8 mouse cellular contexts compared by ENCODE assay signal in the genomic region with DNA sequence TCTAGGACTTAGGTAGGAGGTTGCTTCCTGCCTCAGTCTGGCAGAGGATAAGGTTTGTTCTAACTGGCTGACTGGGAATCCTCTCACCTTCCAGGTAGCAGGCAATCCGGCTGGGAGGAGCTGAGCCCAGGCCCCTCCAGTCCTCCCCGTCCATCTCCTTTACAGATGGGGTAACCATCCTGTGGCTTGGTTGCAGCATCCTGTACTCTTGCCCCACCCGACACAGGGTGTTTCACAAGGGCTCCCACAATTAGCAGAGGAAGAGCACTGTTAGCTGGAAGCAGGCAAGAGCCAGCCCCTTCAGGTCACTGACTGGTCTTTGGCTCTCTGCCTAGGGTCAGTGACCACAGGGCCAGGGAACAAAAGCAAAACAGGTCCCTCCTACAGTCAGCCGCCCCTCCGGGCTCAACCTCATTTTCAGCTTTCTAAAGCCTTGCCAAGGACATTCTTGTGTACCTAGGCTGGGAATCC. TPM values are rescaled to one million over a fixed set of nuclear protein-coding genes. Genes with fewer than 3 reads are reported as not detected.
DNase-seq lines count a peak whose midpoint lies in the region; ATAC-seq and TF ChIP-seq lines count a peak whose summit lies in the region.

No protein-coding gene starts in this region.

- 0 out of 2 replicates have a peak, but pooled peaks have one; percentile 26 for TF ChIP-seq POLR2A in liver, adult 2 months (IDR thresholded peaks at IDR 0.05; ENCODE audit: extremely low read depth, insufficient read depth, low read length)

- H3K27ac ChIP-seq in layer of hippocampus, adult 2 months, result peak overlapping the region; percentile 73
- peak overlapping the region; percentile 51; the same call in 1 of the 2 replicates for H3K27ac ChIP-seq in embryonic facial prominence, embryonic 12.5 days
- peak overlapping the region; percentile 63 for H3K27ac ChIP-seq in hindbrain, embryonic 15.5 days (replicated peaks)
- H3K27ac ChIP-seq in liver, adult 2 months (replicated peaks; ENCODE audit: insufficient read depth, low read depth, low read length), result peak overlapping the region; percentile 90

- H3K4me1 ChIP-seq in embryonic facial prominence, embryonic 12.5 days, result peaks cover 31% of the 10 kb centered on the region
- H3K4me1 ChIP-seq in hindbrain, embryonic 15.5 days (replicated peaks), result peaks cover 45% of the 10 kb centered on the region
- H3K4me1 ChIP-seq in liver, adult 2 months (ENCODE audit: control insufficient read depth, insufficient read depth, low read length), result peaks cover 35% of the 10 kb centered on the region

- no peak overlapping the region for H3K4me3 ChIP-seq in layer of hippocampus, adult 2 months
- H3K4me3 ChIP-seq in embryonic facial prominence, embryonic 12.5 days, result 0 out of 2 replicates have a peak overlapping the region, but pooled peaks have one; percentile 4
- H3K4me3 ChIP-seq in hindbrain, embryonic 15.5 days, result peak overlapping the region; percentile 3; the same call in 1 of the 2 replicates
- peak overlapping the region; percentile 64 for H3K4me3 ChIP-seq in liver, adult 2 months (ENCODE audit: insufficient read depth, low read depth, low read length)

- no peaks in the 10 kb centered on the region for H3K27me3 ChIP-seq in embryonic facial prominence, embryonic 12.5 days
- no peaks in the 10 kb centered on the region for H3K27me3 ChIP-seq in hindbrain, embryonic 15.5 days
- no peaks in the 10 kb centered on the region for H3K27me3 ChIP-seq in liver, adult 2 months (ENCODE audit: control insufficient read depth, insufficient read depth, low read length)

- peak overlapping the region; percentile 12; the same call in 1 of the 2 replicates for H3K4me2 ChIP-seq in embryonic facial prominence, embryonic 12.5 days (replicated peaks)
- H3K4me2 ChIP-seq in hindbrain, embryonic 15.5 days, result peak overlapping the region; percentile 87

- H3K9me3 ChIP-seq in embryonic facial prominence, embryonic 12.5 days, result no peaks in the 10 kb centered on the region
- H3K9me3 ChIP-seq in hindbrain, embryonic 15.5 days, result no peaks in the 10 kb centered on the region

- DNase-seq in layer of hippocampus, adult 2 months (ENCODE audit: low spot score in 2 of 2), result no peak
- no peak for DNase-seq in layer of hippocampus, postnatal 25 days (ENCODE audit: extremely low spot score in 1 of 2, low spot score in 1 of 2)
- DNase-seq in liver, adult 2 months (ENCODE audit: extremely low read depth, low read depth, low spot score), result peak; percentile 98
- DNase-seq in monocyte, adult 2 months (ENCODE audit: low read depth in 1 of 2, low spot score in 2 of 2), result peak; percentile 78 to 82
- DNase-seq in frontal cortex, adult 2 months (ENCODE audit: extremely low spot score in 1 of 2, low spot score in 1 of 2), result no peak

- no peak for ATAC-seq in embryonic facial prominence, embryonic 12.5 days (ENCODE audit: insufficient number of reproducible peaks, insufficient read depth, low FRiP score, low TSS enrichment)
- ATAC-seq in hindbrain, embryonic 15.5 days (ENCODE audit: low FRiP score, low read depth), result no peak
- ATAC-seq in CD4-positive, CD25-positive, alpha-beta regulatory T cell, adult 4 months, result no peak

- TF ChIP-seq CTCF in layer of hippocampus, adult 2 months (conservative IDR thresholded peaks at IDR 0.05), result no peak
- TF ChIP-seq CTCF in liver, adult 2 months (IDR thresholded peaks at IDR 0.05; ENCODE audit: low read depth, low read length), result no peak

- peak overlapping the region; percentile 32; the same call in 1 of the 2 replicates for H3K9ac ChIP-seq in embryonic facial prominence, embryonic 12.5 days
- H3K9ac ChIP-seq in hindbrain, embryonic 15.5 days, result peak overlapping the region; percentile 29; the same call in 1 of the 2 replicates
- peak overlapping the region; percentile 80 for H3K9ac ChIP-seq in liver, adult 2 months (ENCODE audit: low read depth, low read length)

- 47% methylated on average over 5 of the region's 5 CpGs for WGBS in embryonic facial prominence, embryonic 12.5 days
- WGBS in hindbrain, embryonic 15.5 days, result 43% methylated on average over 5 of the region's 5 CpGs
- 3% methylated on average over 5 of the region's 5 CpGs for WGBS in liver, adult 2 months

- peaks cover 7% of the 10 kb centered on the region; the same call in 1 of the 2 replicates for H3K79me2 ChIP-seq in liver, adult 2 months (ENCODE audit: control insufficient read depth, insufficient read depth, low read length)

- H3K36me3 ChIP-seq in embryonic facial prominence, embryonic 12.5 days, result peaks cover 24% of the 10 kb centered on the region
- H3K36me3 ChIP-seq in hindbrain, embryonic 15.5 days, result peaks cover 13% of the 10 kb centered on the region
- no peaks in the 10 kb centered on the region for H3K36me3 ChIP-seq in liver, adult 2 months (ENCODE audit: control insufficient read depth, insufficient read depth, low read length)

RNA-seq across cellular contexts. Expression of gene Mafg, which starts 3.0 kb away (rescaled TPM):
- total RNA-seq in layer of hippocampus, adult 2 months (2021), result 10 to 100 TPM; 71.6 to 80.3 TPM
- 10 to 100 TPM; 68.9 to 83.2 TPM for total RNA-seq in layer of hippocampus, postnatal 25 days (2021)
- 33.6 and 34.8 TPM in 2 replicates for polyA plus RNA-seq in embryonic facial prominence, embryonic 12.5 days (2016; fragmentation: Nextera tagmentation; extraction: Ambion mirVana)
- polyA plus RNA-seq in hindbrain, embryonic 15.5 days (2015; fragmentation: Nextera tagmentation; extraction: Ambion mirVana), result 42.5 and 42.7 TPM in 2 replicates
- 41.9 and 44.2 TPM in 2 replicates for total RNA-seq in liver, adult 2 months (2014; rRNA removed)
- polyA plus RNA-seq in liver, adult 2 months (2012; rRNA removed), result 60.5 and 64.2 TPM in 2 replicates
- polyA plus RNA-seq in frontal cortex, adult 2 months (2012; rRNA removed), result 79.9 and 84.5 TPM in 2 replicates
- 10 to 100 TPM; 11.3 to 16.0 TPM for polyA plus RNA-seq in CD4-positive, CD25-positive, alpha-beta regulatory T cell, adult 4 months (2017; shearing (Covaris generic))

RNA-seq across cellular contexts. Expression of gene Sirt7, which starts 5.4 kb away (rescaled TPM):
- total RNA-seq in layer of hippocampus, adult 2 months (2021), result 10 to 100 TPM; 42.9 to 46.4 TPM
- 10 to 100 TPM; 36.1 to 42.4 TPM for total RNA-seq in layer of hippocampus, postnatal 25 days (2021)
- polyA plus RNA-seq in embryonic facial prominence, embryonic 12.5 days (2016; fragmentation: Nextera tagmentation; extraction: Ambion mirVana), result 29.7 and 30.4 TPM in 2 replicates
- polyA plus RNA-seq in hindbrain, embryonic 15.5 days (2015; fragmentation: Nextera tagmentation; extraction: Ambion mirVana), result 43.4 and 45.6 TPM in 2 replicates
- total RNA-seq in liver, adult 2 months (2014; rRNA removed), result 31.1 and 36.3 TPM in 2 replicates
- polyA plus RNA-seq in liver, adult 2 months (2012; rRNA removed), result 69.7 and 72.1 TPM in 2 replicates
- 99.4 and 101 TPM in 2 replicates for polyA plus RNA-seq in frontal cortex, adult 2 months (2012; rRNA removed)
- polyA plus RNA-seq in CD4-positive, CD25-positive, alpha-beta regulatory T cell, adult 4 months (2017; shearing (Covaris generic)), result 10 to 100 TPM; 66.4 to 66.7 TPM

RNA-seq across cellular contexts. Expression of gene Pcyt2, which starts 12.7 kb away (rescaled TPM):
- 100 to 1,000 TPM; 128 to 142 TPM for total RNA-seq in layer of hippocampus, adult 2 months (2021)
- total RNA-seq in layer of hippocampus, postnatal 25 days (2021), result 100 to 1,000 TPM; 133 to 162 TPM
- 143 and 147 TPM in 2 replicates for polyA plus RNA-seq in embryonic facial prominence, embryonic 12.5 days (2016; fragmentation: Nextera tagmentation; extraction: Ambion mirVana)
- 213 and 226 TPM in 2 replicates for polyA plus RNA-seq in hindbrain, embryonic 15.5 days (2015; fragmentation: Nextera tagmentation; extraction: Ambion mirVana)
- 494 and 540 TPM in 2 replicates for total RNA-seq in liver, adult 2 months (2014; rRNA removed)
- polyA plus RNA-seq in liver, adult 2 months (2012; rRNA removed), result 1,294 and 1,652 TPM in 2 replicates
- 252 and 254 TPM in 2 replicates for polyA plus RNA-seq in frontal cortex, adult 2 months (2012; rRNA removed)
- 100 to 1,000 TPM; 101 to 179 TPM for polyA plus RNA-seq in CD4-positive, CD25-positive, alpha-beta regulatory T cell, adult 4 months (2017; shearing (Covaris generic))

RNA-seq across cellular contexts. Expression of gene Pycr1, which starts 13.1 kb away (rescaled TPM):
- total RNA-seq in layer of hippocampus, adult 2 months (2021), result 1 to 10 TPM; 1.3 to 1.8 TPM
- total RNA-seq in layer of hippocampus, postnatal 25 days (2021), result 1 to 10 TPM; 4.3 to 4.9 TPM
- polyA plus RNA-seq in embryonic facial prominence, embryonic 12.5 days (2016; fragmentation: Nextera tagmentation; extraction: Ambion mirVana), result 25.3 and 26.5 TPM in 2 replicates
- 19.0 and 21.3 TPM in 2 replicates for polyA plus RNA-seq in hindbrain, embryonic 15.5 days (2015; fragmentation: Nextera tagmentation; extraction: Ambion mirVana)
- 0.47 and 2.6 TPM in 2 replicates for total RNA-seq in liver, adult 2 months (2014; rRNA removed)
- 0.25 and 0.61 TPM in 2 replicates for polyA plus RNA-seq in liver, adult 2 months (2012; rRNA removed)
- polyA plus RNA-seq in frontal cortex, adult 2 months (2012; rRNA removed), result 3.2 and 3.7 TPM in 2 replicates
- polyA plus RNA-seq in CD4-positive, CD25-positive, alpha-beta regulatory T cell, adult 4 months (2017; shearing (Covaris generic)), result 1 to 10 TPM; 1.5 to 1.8 TPM

RNA-seq across cellular contexts. Expression of gene Myadml2, which starts 17.5 kb away (rescaled TPM):
- total RNA-seq in layer of hippocampus, adult 2 months (2021), result 1 to 10 TPM; 3.9 to 8.7 TPM
- 1 to 10 TPM; 2.5 to 3.5 TPM for total RNA-seq in layer of hippocampus, postnatal 25 days (2021)
- 0.47 TPM in 1 of 2 replicates, not detected in the other for polyA plus RNA-seq in embryonic facial prominence, embryonic 12.5 days (2016; fragmentation: Nextera tagmentation; extraction: Ambion mirVana)
- 0.67 and 1.0 TPM in 2 replicates for polyA plus RNA-seq in hindbrain, embryonic 15.5 days (2015; fragmentation: Nextera tagmentation; extraction: Ambion mirVana)
- not detected in 2 replicates for total RNA-seq in liver, adult 2 months (2014; rRNA removed)
- not detected in 2 replicates for polyA plus RNA-seq in liver, adult 2 months (2012; rRNA removed)
- polyA plus RNA-seq in frontal cortex, adult 2 months (2012; rRNA removed), result 4.7 and 5.6 TPM in 2 replicates
- not detected for polyA plus RNA-seq in CD4-positive, CD25-positive, alpha-beta regulatory T cell, adult 4 months (2017; shearing (Covaris generic))

Comparison
In these comparisons a context has a peak if more than half of its experiments do, and no peak if none do; other contexts are left out.
1. DNase-seq: peak in liver, adult 2 months (single experiment) and monocyte, adult 2 months (2 of 2); none in layer of hippocampus, adult 2 months (0 of 2), layer of hippocampus, postnatal 25 days (0 of 2) and frontal cortex, adult 2 months (0 of 2).
2. H3K9ac ChIP-seq: peak in every context shown above with its lines; median percentile 80 in liver, adult 2 months; 32 in embryonic facial prominence, embryonic 12.5 days; 29 in hindbrain, embryonic 15.5 days.
3. Peak in every context shown above with its lines, with median percentiles within 50 percentile points of each other: H3K27ac ChIP-seq.